Mouse (Mus musculus): Measurements from ENCODE around the gene Cabp1. TPM values are rescaled to one million over a fixed set of nuclear protein-coding genes. Genes with fewer than 3 reads are reported as not detected.

Gene Cabp1
- total and polyA plus RNA-seq, 3 experiments = 0.27 TPM; not detected in 2

GRCm38 (mm10) chr5:115139124-115139523, 55.1 kb downstream of the Cabp1 start:
- Histone ChIP-seq H3K9me3 (replicated peaks) (no peaks in the 10 kb centered on the region), H3K4me1 (ENCODE audit: insufficient read depth, low read depth, low read length) (peaks cover 21% of the 10 kb centered on the region), H3K27me3 (ENCODE audit: insufficient read depth, low read length) (peaks cover 19% of the 10 kb centered on the region), H3K4me3 (ENCODE audit: low read depth, low read length) (no peak overlapping the region), H3K36me3 (replicated peaks) (peaks cover 26% of the 10 kb centered on the region)
- no peak for DNase-seq (ENCODE audit: low spot score)
- no peak for ATAC-seq (ENCODE audit: extremely low read depth, insufficient number of reproducible peaks, low FRiP score, poor library complexity, severe bottlenecking)
- TF ChIP-seq CTCF (IDR thresholded peaks at IDR 0.05; ENCODE audit: low read depth, low read length) (no peak), GATA2 (IDR thresholded peaks at IDR 0.05; ENCODE audit: borderline replicate concordance, low read depth, low read length) (no peak), POLR2AphosphoS5 (IDR thresholded peaks at IDR 0.05; ENCODE audit: insufficient replicate concordance, low read depth, low read length) (no peak), GATA1 (IDR thresholded peaks at IDR 0.05; ENCODE audit: borderline replicate concordance, low read length) (no peak)

GRCm38 (mm10) chr5:115134234-115135165, 59.7 kb downstream of the Cabp1 start, which contains the start of gene Unc119b:
TSS of gene Unc119b (minus strand) at chr5:115134975.
- Histone ChIP-seq H3K36me3 (replicated peaks) (peaks cover 36% of the 10 kb centered on the region), H3K4me1 (ENCODE audit: insufficient read depth, low read depth, low read length) (peaks cover 22% of the 10 kb centered on the region), H3K4me3 (ENCODE audit: low read depth, low read length) (peak within 1 kb of the TSS; percentile 84), H3K9me3 (replicated peaks) (no peaks in the 10 kb centered on the region), H3K27me3 (ENCODE audit: insufficient read depth, low read length) (peaks cover 19% of the 10 kb centered on the region)
- no peak for TF ChIP-seq CTCF (IDR thresholded peaks at IDR 0.05; ENCODE audit: low read depth, low read length)
- TF ChIP-seq GATA1 (IDR thresholded peaks at IDR 0.05; ENCODE audit: borderline replicate concordance, low read length) = no peak
- TF ChIP-seq GATA2 (IDR thresholded peaks at IDR 0.05; ENCODE audit: borderline replicate concordance, low read depth, low read length) = no peak
- no peak for TF ChIP-seq POLR2AphosphoS5 (IDR thresholded peaks at IDR 0.05; ENCODE audit: insufficient replicate concordance, low read depth, low read length)
- TF ChIP-seq TAL1 (conservative IDR thresholded peaks at IDR 0.05; ENCODE audit: low read depth, low read length) = no peak
- DNase-seq (ENCODE audit: low spot score) (peak; percentile 90), ATAC-seq (ENCODE audit: extremely low read depth, insufficient number of reproducible peaks, low FRiP score, poor library complexity, severe bottlenecking) (peak; percentile 76)

GRCm38 (mm10) chr5:115133358-115134066, 60.7 kb downstream of the Cabp1 start:
- Histone ChIP-seq H3K36me3 (replicated peaks) (peaks cover 44% of the 10 kb centered on the region), H3K4me1 (ENCODE audit: insufficient read depth, low read depth, low read length) (peaks cover 19% of the 10 kb centered on the region), H3K9me3 (replicated peaks) (no peaks in the 10 kb centered on the region), H3K4me3 (ENCODE audit: low read depth, low read length) (peak overlapping the region; percentile 84; the same call in 1 of the 2 replicates), H3K27me3 (ENCODE audit: insufficient read depth, low read length) (peaks cover 19% of the 10 kb centered on the region)
- TF ChIP-seq GATA1 (IDR thresholded peaks at IDR 0.05; ENCODE audit: borderline replicate concordance, low read length) (no peak), TAL1 (conservative IDR thresholded peaks at IDR 0.05; ENCODE audit: low read depth, low read length) (no peak), POLR2AphosphoS5 (IDR thresholded peaks at IDR 0.05; ENCODE audit: insufficient replicate concordance, low read depth, low read length) (no peak), GATA2 (IDR thresholded peaks at IDR 0.05; ENCODE audit: borderline replicate concordance, low read depth, low read length) (no peak), CTCF (IDR thresholded peaks at IDR 0.05; ENCODE audit: low read depth, low read length) (no peak)
- DNase-seq (ENCODE audit: low spot score) (no peak), ATAC-seq (ENCODE audit: extremely low read depth, insufficient number of reproducible peaks, low FRiP score, poor library complexity, severe bottlenecking) (no peak)

- Histone ChIP-seq H3K36me3 (replicated peaks) (peaks cover 55% of the 10 kb centered on the region), H3K4me3 (ENCODE audit: low read depth, low read length) (no peak overlapping the region), H3K4me1 (ENCODE audit: insufficient read depth, low read depth, low read length) (peaks cover 17% of the 10 kb centered on the region), H3K27me3 (ENCODE audit: insufficient read depth, low read length) (peaks cover 12% of the 10 kb centered on the region), H3K9me3 (replicated peaks) (no peaks in the 10 kb centered on the region)
- TF ChIP-seq POLR2AphosphoS5 (IDR thresholded peaks at IDR 0.05; ENCODE audit: insufficient replicate concordance, low read depth, low read length) = no peak
- TF ChIP-seq GATA2 (IDR thresholded peaks at IDR 0.05; ENCODE audit: borderline replicate concordance, low read depth, low read length) = no peak
- no peak for TF ChIP-seq GATA1 (IDR thresholded peaks at IDR 0.05; ENCODE audit: borderline replicate concordance, low read length)
- TF ChIP-seq CTCF (IDR thresholded peaks at IDR 0.05; ENCODE audit: low read depth, low read length) = no peak
- no peak for TF ChIP-seq TAL1 (conservative IDR thresholded peaks at IDR 0.05; ENCODE audit: low read depth, low read length)
- DNase-seq (ENCODE audit: low spot score) = no peak
- no peak for ATAC-seq (ENCODE audit: extremely low read depth, insufficient number of reproducible peaks, low FRiP score, poor library complexity, severe bottlenecking)
These were observed 61.7 kb downstream of the Cabp1 start for GRCm38 (mm10) chr5:115132465-115132864.

GRCm38 (mm10) chr5:115129328-115129727, 64.9 kb downstream of the Cabp1 start:
- H3K9me3 ChIP-seq (replicated peaks) = no peaks in the 10 kb centered on the region
- H3K4me3 ChIP-seq (ENCODE audit: low read depth, low read length) = no peak overlapping the region
- ATAC-seq (ENCODE audit: extremely low read depth, insufficient number of reproducible peaks, low FRiP score, poor library complexity, severe bottlenecking) (no peak), DNase-seq (ENCODE audit: low spot score) (no peak)
- peaks cover 86% of the 10 kb centered on the region for H3K36me3 ChIP-seq (replicated peaks)
- H3K4me1 ChIP-seq (ENCODE audit: insufficient read depth, low read depth, low read length) = peaks cover 34% of the 10 kb centered on the region
- TF ChIP-seq GATA2 (IDR thresholded peaks at IDR 0.05; ENCODE audit: borderline replicate concordance, low read depth, low read length) (no peak), TAL1 (conservative IDR thresholded peaks at IDR 0.05; ENCODE audit: low read depth, low read length) (no peak), CTCF (IDR thresholded peaks at IDR 0.05; ENCODE audit: low read depth, low read length) (no peak), GATA1 (IDR thresholded peaks at IDR 0.05; ENCODE audit: borderline replicate concordance, low read length) (no peak), POLR2AphosphoS5 (IDR thresholded peaks at IDR 0.05; ENCODE audit: insufficient replicate concordance, low read depth, low read length) (no peak)
- no peaks in the 10 kb centered on the region for H3K27me3 ChIP-seq (ENCODE audit: insufficient read depth, low read length)
